Mouse (Mus musculus) T-helper 17 cell (primary cell): ENCODE measurements around the gene Apol7a.
"Not testable (repeated sequence)": the region's sequence is repeated elsewhere in the genome, so short reads cannot be mapped to it uniquely, and the experiment has no call there.

Source experiments
- in situ Hi-C, 2 experiments: fragments of 300-600 bp; cut with MboI, MseI; formaldehyde crosslinking; loops; 1 replicate in 1 of 2; 2 replicates in 1 of 2; pipeline ENCODE4 v1.15.1; 2025; ENCODE audit warnings: high pct_unique_total_duplicates in 2 of 2

Apol7a gene

GRCm38 (mm10) chr15:77399027-77399426 lies at the start of gene Apol7a:
Apol7a (minus strand) TSS chr15:77399110.
- in situ Hi-C loops, result not testable (repeated sequence)

GRCm38 (mm10) chr15:77447392-77447791 lies 48.5 kb upstream of the Apol7a start, which contains the start of gene Apol7b:
Apol7b (minus strand) TSS chr15:77447492.
- in situ Hi-C loops, result loop anchor here in 1 of 2 experiments (5.0 kb wide), 1 partner anchor 250 kb away; the partner anchor contains the start of gene Apol7e

GRCm38 (mm10) chr15:77445668-77446067 lies 46.8 kb upstream of the Apol7a start:
- in situ Hi-C loops, result loop anchor here in 1 of 2 experiments (5.0 kb wide), 1 partner anchor 252 kb away; the partner anchor contains the start of gene Apol7e

- in situ Hi-C loops, result loop anchor here in 1 of 2 experiments (5.0 kb wide), 1 partner anchor 253 kb away; the partner anchor contains the start of gene Apol7e
Observed at GRCm38 (mm10) chr15:77444746-77445145, 45.8 kb upstream of the Apol7a start.

DNA sequence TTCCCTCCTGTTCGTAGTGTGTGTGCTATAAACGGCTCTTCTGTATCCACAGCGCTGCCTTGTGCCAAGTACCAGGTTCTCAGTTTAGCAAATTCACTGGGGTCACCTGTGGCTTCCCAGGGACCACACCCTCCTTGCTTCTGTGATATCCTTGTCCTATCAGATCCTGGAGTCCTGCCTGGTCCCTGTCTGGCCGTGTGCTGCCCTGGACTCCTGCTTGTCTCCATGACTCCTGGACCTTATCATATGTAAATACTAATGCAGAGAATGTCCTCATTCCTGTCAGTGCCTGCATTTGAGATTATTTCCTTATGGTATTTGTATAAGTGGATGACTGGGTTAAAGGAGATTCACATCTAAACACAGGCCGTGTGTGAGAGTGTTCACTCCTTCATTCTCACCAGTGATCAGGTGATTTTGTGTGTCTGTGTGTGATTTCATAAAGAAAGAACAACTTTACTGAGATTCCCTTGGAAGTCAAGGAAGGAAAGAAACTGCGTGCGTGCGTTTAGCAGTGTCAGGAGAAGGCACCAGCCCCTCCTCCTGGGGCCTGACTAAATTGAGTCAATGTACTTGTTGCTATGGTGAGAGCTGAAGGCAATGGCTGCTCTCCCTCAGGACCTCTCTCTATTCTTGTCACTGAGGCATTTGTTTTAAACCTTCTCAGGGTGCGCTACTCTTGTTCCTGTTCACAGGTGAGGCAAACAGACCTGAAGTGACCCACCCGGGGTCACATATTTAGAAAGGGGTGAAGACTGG lies 30.0 kb upstream of the Apol7a start:
- in situ Hi-C loops, result not testable (repeated sequence)

GRCm38 (mm10) chr15:77422925-77423324 lies 24.0 kb upstream of the Apol7a start:
- in situ Hi-C loops, result loop anchor here (25.0 kb wide), 1 partner anchor 489 kb away; no protein-coding TSS in a partner anchor

GRCm38 (mm10) chr15:77419657-77420056 lies 20.7 kb upstream of the Apol7a start:
- in situ Hi-C loops, result loop anchor here (25.0 kb wide), 1 partner anchor 493 kb away; no protein-coding TSS in a partner anchor

- in situ Hi-C loops, result loop anchor here (25.0 kb wide), 1 partner anchor 496 kb away; no protein-coding TSS in a partner anchor
Observed at GRCm38 (mm10) chr15:77416655-77417333, 17.9 kb upstream of the Apol7a start.

GRCm38 (mm10) chr15:77415653-77416052 lies 16.7 kb upstream of the Apol7a start:
- in situ Hi-C loops, result loop anchor here (25.0 kb wide), 1 partner anchor 497 kb away; no protein-coding TSS in a partner anchor

- in situ Hi-C loops, result loop anchor here (25.0 kb wide), 1 partner anchor 500 kb away; no protein-coding TSS in a partner anchor
Observed at GRCm38 (mm10) chr15:77412695-77413094, 13.8 kb upstream of the Apol7a start.

GRCm38 (mm10) chr15:77411035-77411434 lies 12.1 kb upstream of the Apol7a start, which contains the start of gene Apol9a:
Apol9a (minus strand) TSS chr15:77411135.
- in situ Hi-C loops, result loop anchor here (25.0 kb wide), 1 partner anchor 501 kb away; no protein-coding TSS in a partner anchor

- in situ Hi-C loops, result loop anchor here (5.0 to 25.0 kb wide), 2 partner anchors 326 to 506 kb away; no protein-coding TSS in a partner anchor
Observed at GRCm38 (mm10) chr15:77406370-77406769, 7.5 kb upstream of the Apol7a start.

- in situ Hi-C loops, result not testable (repeated sequence)
Observed at GRCm38 (mm10) chr15:77397450-77398132, 1.3 kb downstream of the Apol7a start.

GRCm38 (mm10) chr15:77393832-77394231 lies 5.1 kb downstream of the Apol7a start:
- in situ Hi-C loops, result not testable (repeated sequence)

- in situ Hi-C loops, result no loop called here
Observed at GRCm38 (mm10) chr15:77387462-77387861, 11.4 kb downstream of the Apol7a start.

DNA sequence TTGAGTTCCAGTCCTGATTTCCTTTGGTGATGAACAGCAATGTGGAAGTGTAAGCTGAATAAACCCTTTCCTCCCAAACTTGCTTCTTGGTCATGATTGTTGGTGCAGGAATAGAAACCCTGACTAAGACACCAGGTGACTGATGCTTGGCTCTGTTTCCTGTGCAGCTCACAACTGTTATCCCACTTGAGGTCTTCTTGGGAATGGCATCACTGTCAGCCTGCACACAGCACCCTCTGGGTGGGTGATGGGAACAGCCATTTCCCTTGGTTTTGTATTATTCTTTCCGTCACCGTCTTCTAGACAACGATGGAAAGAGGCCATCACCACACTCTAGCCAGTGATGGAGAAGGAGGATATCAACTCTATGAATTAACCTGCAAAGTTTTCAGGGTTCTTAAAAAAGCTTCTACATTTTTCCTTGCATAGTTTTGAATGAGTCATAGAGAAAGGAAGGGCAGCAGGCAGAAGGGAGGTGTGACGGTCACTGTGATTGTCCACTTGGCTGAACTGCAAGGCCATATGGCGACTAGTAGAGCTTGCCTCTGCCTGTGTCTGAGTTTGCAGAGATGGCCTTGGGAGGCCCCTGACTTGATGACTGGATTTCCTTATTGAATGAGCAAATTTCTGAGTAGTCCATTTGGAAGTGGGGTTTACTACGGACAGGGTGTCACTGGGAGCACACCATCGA lies 14.4 kb downstream of the Apol7a start:
- in situ Hi-C loops, result no loop called here

- in situ Hi-C loops, result no loop called here
Observed at GRCm38 (mm10) chr15:77382880-77383279, 16.0 kb downstream of the Apol7a start.

DNA sequence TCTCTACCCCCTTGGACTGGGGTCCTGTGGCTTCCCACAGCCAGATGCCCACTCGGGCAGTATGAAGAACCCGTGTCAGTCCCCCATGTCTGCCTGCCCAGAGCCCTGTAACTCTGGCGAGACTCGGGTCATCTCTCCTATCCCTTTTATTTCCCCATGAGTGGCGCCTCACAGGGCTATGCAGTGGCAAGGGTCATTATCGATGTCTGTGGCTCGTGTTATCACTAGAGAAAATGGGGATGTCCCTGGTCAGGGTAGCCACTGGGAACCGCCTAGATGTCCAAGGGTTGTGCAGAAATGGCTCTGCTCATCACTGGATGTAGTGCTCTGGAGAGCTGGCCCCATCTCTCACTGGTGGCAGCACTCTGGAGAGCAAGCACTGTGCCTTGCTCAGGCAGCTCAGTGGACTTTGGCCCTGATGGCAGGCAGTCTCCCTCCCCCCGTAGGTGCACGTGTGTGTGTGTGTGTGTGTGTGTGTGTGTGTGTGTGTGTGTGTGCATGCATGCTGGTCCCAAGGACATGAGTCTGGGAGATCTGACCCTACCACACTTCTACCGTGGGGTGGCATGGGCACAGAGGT lies 16.5 kb downstream of the Apol7a start:
- in situ Hi-C loops, result no loop called here

- in situ Hi-C loops, result no loop called here
Observed at GRCm38 (mm10) chr15:77381481-77381880, 17.4 kb downstream of the Apol7a start.

- in situ Hi-C loops, result no loop called here
Observed at GRCm38 (mm10) chr15:77379921-77380320, 19.0 kb downstream of the Apol7a start.
